1 mouse cellular context compared by ENCODE assay signal in genomic region chr4:144893561-144894486, GRCm38 (mm10).
TF ChIP-seq lines count a peak whose summit lies in the region.

No protein-coding gene starts in this region.

TF ChIP-seq in CH12.LX, 34 proteins besides CTCF, POLR2A, EP300 and RAD21 (continued from another document):
- TF ChIP-seq ZMIZ1 (IDR thresholded peaks at IDR 0.05; ENCODE audit: low read depth, low read length) = no peak
- TF ChIP-seq USF2 (conservative IDR thresholded peaks at IDR 0.05; ENCODE audit: low read depth, low read length) = no peak
- TF ChIP-seq MAZ (IDR thresholded peaks at IDR 0.05; ENCODE audit: low read depth, low read length) = no peak; the same call in 1 of the 2 replicates
- TF ChIP-seq MEF2A (IDR thresholded peaks at IDR 0.05; ENCODE audit: borderline replicate concordance, low read depth, low read length) = 0 out of 2 replicates have a peak, but pooled peaks have one; percentile 13
- TF ChIP-seq RCOR1 (conservative IDR thresholded peaks at IDR 0.05; ENCODE audit: low read depth, low read length) = no peak
- peak; percentile 43; the same call in 1 of the 2 replicates for TF ChIP-seq SIN3A (IDR thresholded peaks at IDR 0.05; ENCODE audit: low read length)
- no peak; the same call in 1 of the 2 replicates for TF ChIP-seq SMC3 (IDR thresholded peaks at IDR 0.05; ENCODE audit: low read depth, low read length)
